Mouse (Mus musculus) liver (tissue): Measurements from ENCODE around the gene Atp2c2.

ENCODE experiments used
- DNase-seq: peaks from one replicate; pipeline ENCODE4 v3.0.0-alpha.2; 2020; ENCODE audit warnings: mixed read lengths

Gene Atp2c2

GRCm38 (mm10) chr8:119787341-119787740, 87.5 kb downstream of the Atp2c2 start:
- DNase-seq = no peak

GRCm38 (mm10) chr8:119788607-119789381, 89.0 kb downstream of the Atp2c2 start:
- no peak for DNase-seq

- no peak for DNase-seq
These were observed 89.8 kb downstream of the Atp2c2 start for GRCm38 (mm10) chr8:119789581-119789980.

DNA sequence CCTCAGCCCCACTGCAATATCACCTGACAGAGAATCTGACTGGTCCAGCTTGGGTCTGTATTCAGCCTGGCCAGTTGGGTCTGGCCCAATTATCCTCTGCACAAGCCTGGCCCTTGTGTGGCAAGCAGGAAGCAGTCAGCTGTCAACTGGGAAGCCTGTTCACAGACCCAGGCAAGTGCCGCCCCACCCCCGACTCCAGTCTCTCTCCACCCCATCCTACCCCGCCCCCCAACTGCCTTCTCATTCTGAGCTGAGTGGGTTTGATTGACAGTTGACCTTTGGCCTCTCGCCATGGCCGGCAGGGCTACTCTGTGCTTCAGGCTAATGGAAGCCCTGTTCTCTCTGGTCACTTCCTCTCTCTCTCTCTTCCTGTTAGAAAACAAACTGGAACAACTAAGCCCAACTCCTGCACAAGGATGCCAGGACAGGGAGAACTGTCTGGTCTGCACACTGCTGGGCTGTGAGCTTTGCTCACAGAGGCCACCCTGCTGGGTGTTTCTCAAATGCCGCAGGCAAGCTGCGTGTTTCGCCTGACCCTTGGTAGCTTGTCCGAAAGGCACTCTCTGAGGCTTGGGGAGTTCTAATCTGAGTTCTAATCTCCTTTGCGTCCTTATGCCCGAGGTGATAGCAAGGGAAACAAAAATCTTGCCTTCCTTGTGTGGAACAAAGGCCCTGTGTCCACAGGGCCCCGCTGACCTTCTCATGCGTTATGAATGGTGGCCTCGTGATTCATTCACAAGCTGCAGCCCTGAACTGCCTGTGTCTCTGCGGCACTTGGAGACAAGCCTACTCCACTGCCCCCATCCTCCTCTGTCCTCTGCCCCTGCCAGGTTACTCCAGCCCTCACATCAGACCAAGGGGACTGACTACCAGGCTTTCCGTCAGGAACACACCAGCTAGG, 92.2 kb downstream of the Atp2c2 start:
- peak; percentile 76 for DNase-seq

DNA sequence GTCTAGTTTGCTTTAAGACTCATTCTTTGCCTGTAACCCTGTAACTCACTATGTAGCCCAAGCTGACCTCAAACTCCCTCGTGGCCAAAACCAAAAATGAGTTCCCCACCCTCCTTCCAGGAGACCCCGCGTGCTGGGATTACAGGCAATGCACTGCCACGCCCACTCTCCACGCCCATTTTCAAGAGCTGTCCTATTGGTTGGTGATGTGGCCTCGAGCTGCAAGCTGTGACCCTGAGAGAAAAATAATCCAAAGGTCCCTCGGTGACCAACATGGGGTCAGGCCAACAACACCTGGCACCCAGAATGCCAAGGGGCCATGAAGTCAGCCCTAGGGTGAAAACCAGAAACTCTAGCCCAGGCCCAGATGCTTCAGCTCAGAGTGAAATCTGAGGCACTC, 94.9 kb downstream of the Atp2c2 start:
- no peak for DNase-seq

- no peak for DNase-seq
These were observed 95.8 kb downstream of the Atp2c2 start for GRCm38 (mm10) chr8:119795651-119796050.

DNA sequence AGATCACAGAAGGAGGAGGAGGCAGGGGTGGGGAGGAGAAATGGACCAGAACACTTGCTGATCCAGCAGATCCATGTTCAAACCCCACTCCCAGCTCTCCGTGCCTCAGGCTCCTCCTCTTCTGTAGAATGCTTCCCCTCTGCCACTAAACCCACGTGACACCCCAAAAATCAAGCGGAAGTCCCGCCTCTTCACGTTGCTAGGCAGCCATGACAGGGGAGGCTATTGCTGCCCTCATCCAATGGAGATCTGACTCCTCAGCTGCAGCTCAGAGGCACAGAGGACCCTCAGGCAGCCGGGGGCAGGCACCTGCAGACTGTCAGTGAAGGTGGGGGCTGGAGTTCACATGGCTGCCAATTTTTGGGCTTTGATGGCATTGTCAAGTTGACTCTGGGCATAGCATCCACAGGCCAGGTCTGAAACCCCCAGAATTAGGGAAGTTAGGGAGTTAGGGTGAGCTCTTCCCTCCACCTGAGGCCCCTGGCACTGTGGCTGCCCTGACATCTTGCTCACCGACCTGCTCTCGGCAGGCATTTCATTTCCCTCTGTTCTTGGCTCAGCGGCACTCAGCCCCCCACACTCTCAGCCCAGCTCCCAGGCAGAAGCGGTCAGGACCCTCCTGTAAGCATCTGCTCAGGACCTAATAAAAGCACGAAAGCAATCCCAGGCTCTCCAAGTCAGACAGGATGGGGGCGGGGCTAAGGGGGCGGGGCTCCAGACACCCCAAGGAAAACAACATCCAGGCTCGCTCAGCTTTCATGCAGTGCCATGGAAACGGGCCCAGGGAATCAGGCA, 98.6 kb downstream of the Atp2c2 start:
- peak; percentile 59 for DNase-seq

DNA sequence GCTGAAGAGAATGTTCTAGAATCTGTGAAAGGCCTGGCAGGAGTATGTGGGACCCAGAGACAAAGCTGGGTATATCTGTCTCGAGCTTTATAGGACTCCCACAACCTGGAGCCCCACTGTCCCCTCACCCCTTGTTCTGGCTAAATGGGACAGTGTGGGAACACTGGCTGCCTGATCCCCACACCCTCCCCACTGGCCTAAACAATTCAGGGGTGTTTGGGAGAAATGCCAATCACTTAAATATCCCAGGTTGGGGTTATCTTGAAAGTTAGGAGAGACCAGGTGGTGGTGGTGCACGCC, 99.1 kb downstream of the Atp2c2 start:
- DNase-seq = no peak

DNA sequence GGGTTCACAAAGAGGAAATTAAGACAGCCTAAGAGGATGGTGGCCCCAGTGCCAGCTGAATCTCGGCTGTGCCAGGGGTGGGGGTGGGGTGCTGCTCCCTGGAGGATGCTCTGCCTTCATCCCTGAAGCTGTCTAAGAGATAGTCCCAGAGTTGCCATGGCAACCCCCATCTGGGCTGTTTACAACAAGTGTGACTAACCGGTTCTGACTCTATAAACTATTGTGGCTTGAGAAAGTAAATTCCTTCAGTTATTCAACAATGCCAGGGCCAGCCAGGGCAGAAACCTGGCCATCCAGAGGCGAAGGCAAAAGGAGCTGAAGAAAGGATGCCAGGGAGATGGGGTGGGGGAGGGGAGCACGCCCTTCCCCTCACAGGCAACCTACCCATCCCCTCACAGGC, 101.4 kb downstream of the Atp2c2 start:
- no peak for DNase-seq

DNA sequence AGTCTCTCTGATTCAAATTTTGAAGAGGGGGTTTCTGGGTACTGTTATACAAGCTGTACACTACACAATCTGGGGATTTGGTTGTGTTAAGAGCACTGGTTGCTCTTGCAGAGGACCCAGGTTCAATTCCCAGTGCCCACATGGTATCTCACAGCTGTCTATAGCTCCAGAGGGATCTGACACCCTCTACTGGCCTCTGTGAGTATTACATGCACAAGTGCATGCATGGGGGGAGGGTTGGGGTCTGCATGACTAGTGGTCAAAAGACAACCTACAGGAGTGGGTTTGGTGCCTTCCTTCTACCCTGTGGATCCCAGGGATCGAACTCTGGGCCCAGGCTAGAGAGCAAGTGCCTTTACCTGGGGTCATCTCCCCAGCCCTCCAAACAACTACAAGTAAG, 102.8 kb downstream of the Atp2c2 start:
- no peak for DNase-seq

GRCm38 (mm10) chr8:119805275-119805674, 105.5 kb downstream of the Atp2c2 start:
- no peak for DNase-seq

DNA sequence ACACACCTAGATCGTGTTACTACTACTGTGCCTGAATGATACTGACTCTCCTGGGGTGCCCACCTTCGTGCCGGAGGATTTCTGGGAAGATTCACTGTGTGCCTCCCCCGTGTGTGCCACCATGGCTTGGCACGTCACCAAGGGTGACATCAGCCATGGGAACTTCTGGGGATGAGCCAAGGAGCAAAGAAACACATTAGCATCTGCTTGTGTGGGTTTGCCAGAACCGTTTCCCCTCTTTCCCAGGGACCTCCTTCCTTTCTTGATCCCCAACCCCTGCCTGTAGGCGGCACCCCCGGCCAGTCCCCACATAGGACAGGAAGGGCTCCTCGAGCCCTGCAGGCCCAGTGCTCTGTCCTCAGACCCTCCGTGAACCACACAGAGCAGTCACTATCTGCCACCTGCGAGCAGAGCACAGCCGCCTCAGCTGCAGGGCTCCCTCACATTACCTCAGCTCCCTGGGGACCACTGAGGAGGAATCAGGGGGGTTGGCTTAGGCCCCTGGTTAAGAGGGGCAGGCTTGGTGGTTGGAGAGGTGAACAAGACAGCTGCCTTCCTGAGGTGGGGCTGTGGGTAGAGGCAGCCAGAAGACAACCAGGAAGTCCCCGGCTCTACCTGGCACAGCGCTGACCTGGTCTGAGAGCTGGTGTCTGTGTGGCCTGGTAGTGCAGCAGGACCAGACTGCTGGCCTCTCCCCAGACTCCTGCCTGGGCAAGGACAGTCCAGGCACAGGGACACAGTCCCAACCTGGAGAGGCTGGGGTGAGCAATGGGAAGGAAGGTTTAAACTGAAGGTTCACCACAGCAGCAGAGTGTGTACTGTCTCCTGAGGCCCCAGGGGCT, 106.8 kb downstream of the Atp2c2 start:
- no peak for DNase-seq
